Mouse (Mus musculus): ENCODE data around the gene Ing5.

DNA sequence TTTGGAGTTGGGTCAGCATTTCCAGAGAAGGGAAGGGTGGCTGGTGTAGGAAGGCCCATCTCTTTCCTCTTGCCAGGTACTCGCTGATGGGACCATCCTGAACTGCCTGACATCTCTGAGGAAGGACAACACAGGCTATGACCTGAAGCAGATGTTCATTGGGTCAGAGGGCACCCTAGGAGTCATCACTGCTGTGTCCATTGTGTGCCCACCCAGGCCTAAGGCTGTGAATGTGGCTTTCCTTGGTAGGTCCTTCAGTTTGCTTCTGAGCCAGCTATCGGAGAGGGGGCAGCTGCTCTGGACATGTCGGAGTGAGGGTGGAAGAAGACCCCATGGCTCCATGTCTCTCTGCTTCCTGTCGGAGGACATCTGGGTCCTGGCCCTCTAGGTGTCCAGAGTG, 31.4 kb downstream of the Ing5 start:
- TF ChIP-seq CTCF (IDR thresholded peaks at IDR 0.05; ENCODE audit: borderline replicate concordance, control insufficient read depth, extremely low read depth, insufficient read depth, low read length, poor library complexity), result no peak
- no peak for TF ChIP-seq POLR2A (IDR thresholded peaks at IDR 0.05; ENCODE audit: control insufficient read depth, extremely low read depth, insufficient read depth, low read length, poor library complexity)

Measured in thymus, adult 2 months (tissue).